Mouse (Mus musculus): Measurements from ENCODE around the gene Syna. TPM values are rescaled to one million over a fixed set of nuclear protein-coding genes. Genes with fewer than 3 reads are reported as not detected.

The Syna gene
- polyA plus RNA-seq, 1 experiment from 2014 or later: 0.07 TPM

- TF ChIP-seq CTCF (IDR thresholded peaks at IDR 0.05; ENCODE audit: low read depth): no peak
- no peak for TF ChIP-seq EP300 (optimal IDR thresholded peaks at IDR 0.05)
- DNase-seq (ENCODE audit: low spot score): no peak
These were observed 32.1 kb upstream of the Syna start for GRCm38 (mm10) chr5:134592026-134592581.

GRCm38 (mm10) chr5:134589900-134590299 is 29.9 kb upstream of the Syna start:
- no peak for ATAC-seq (ENCODE audit: low FRiP score, low TSS enrichment)
- Histone ChIP-seq H3K4me2 (replicated peaks; ENCODE audit: low read depth) (no peak overlapping the region), H3K4me1 (replicated peaks; ENCODE audit: control insufficient read depth, insufficient read depth) (no peaks in the 10 kb centered on the region), H3K9me3 (ENCODE audit: control insufficient read depth, low read length) (no peaks in the 10 kb centered on the region), H3K36me3 (ENCODE audit: control insufficient read depth, insufficient read depth, low read length) (peaks cover 7% of the 10 kb centered on the region), H3K4me3 (ENCODE audit: low read depth, low read length) (no peak overlapping the region), H3K9ac (ENCODE audit: low read length) (no peak overlapping the region), H3K27me3 (ENCODE audit: control insufficient read depth, insufficient read depth, low read length) (no peaks in the 10 kb centered on the region), H3K27ac (replicated peaks) (no peak overlapping the region)
- TF ChIP-seq CTCF (IDR thresholded peaks at IDR 0.05; ENCODE audit: low read depth) (no peak), EP300 (optimal IDR thresholded peaks at IDR 0.05) (no peak)
- WGBS: 82% methylated on average over 3 of the region's 3 CpGs
- no peak for DNase-seq (ENCODE audit: low spot score)

More at GRCm38 (mm10) chr5:134592026-134592581, 32.1 kb upstream of the Syna start:
- Histone ChIP-seq H3K4me2 (replicated peaks; ENCODE audit: low read depth) (no peak overlapping the region), H3K36me3 (ENCODE audit: control insufficient read depth, insufficient read depth, low read length) (peaks cover 16% of the 10 kb centered on the region), H3K4me3 (ENCODE audit: low read depth, low read length) (no peak overlapping the region), H3K27ac (replicated peaks) (no peak overlapping the region), H3K9me3 (ENCODE audit: control insufficient read depth, low read length) (no peaks in the 10 kb centered on the region), H3K9ac (ENCODE audit: low read length) (no peak overlapping the region), H3K4me1 (replicated peaks; ENCODE audit: control insufficient read depth, insufficient read depth) (no peaks in the 10 kb centered on the region), H3K27me3 (ENCODE audit: control insufficient read depth, insufficient read depth, low read length) (no peaks in the 10 kb centered on the region)
- no peak for ATAC-seq (ENCODE audit: low FRiP score, low TSS enrichment)
- 83% methylated on average over 11 of the region's 11 CpGs for WGBS

- H3K9me3 ChIP-seq (ENCODE audit: control insufficient read depth, low read length): no peaks in the 10 kb centered on the region
- H3K27ac ChIP-seq (replicated peaks): no peak overlapping the region
- no peaks in the 10 kb centered on the region for H3K36me3 ChIP-seq (ENCODE audit: control insufficient read depth, insufficient read depth, low read length)
- H3K4me3 ChIP-seq (ENCODE audit: low read depth, low read length): no peak overlapping the region
- DNase-seq (ENCODE audit: low spot score) (no peak), ATAC-seq (ENCODE audit: low FRiP score, low TSS enrichment) (no peak)
- H3K27me3 ChIP-seq (ENCODE audit: control insufficient read depth, insufficient read depth, low read length): no peaks in the 10 kb centered on the region
- no peak overlapping the region for H3K9ac ChIP-seq (ENCODE audit: low read length)
- no peak overlapping the region for H3K4me2 ChIP-seq (replicated peaks; ENCODE audit: low read depth)
- H3K4me1 ChIP-seq (replicated peaks; ENCODE audit: control insufficient read depth, insufficient read depth): no peaks in the 10 kb centered on the region; the same call in 1 of the 2 replicates
- 83% methylated on average over 5 of the region's 5 CpGs for WGBS
- TF ChIP-seq CTCF (IDR thresholded peaks at IDR 0.05; ENCODE audit: low read depth) (no peak), EP300 (optimal IDR thresholded peaks at IDR 0.05) (no peak)
These were observed 24.8 kb upstream of the Syna start for GRCm38 (mm10) chr5:134584798-134585197.

GRCm38 (mm10) chr5:134583884-134584213 is 23.9 kb upstream of the Syna start:
- DNase-seq (ENCODE audit: low spot score) (no peak), ATAC-seq (ENCODE audit: low FRiP score, low TSS enrichment) (no peak)
- no peak for TF ChIP-seq EP300 (optimal IDR thresholded peaks at IDR 0.05)
- no peak for TF ChIP-seq CTCF (IDR thresholded peaks at IDR 0.05; ENCODE audit: low read depth)
- H3K27me3 ChIP-seq (ENCODE audit: control insufficient read depth, insufficient read depth, low read length): no peaks in the 10 kb centered on the region
- no peaks in the 10 kb centered on the region for H3K9me3 ChIP-seq (ENCODE audit: control insufficient read depth, low read length)
- no peaks in the 10 kb centered on the region for H3K36me3 ChIP-seq (ENCODE audit: control insufficient read depth, insufficient read depth, low read length)
- 62% methylated on average over 3 of the region's 3 CpGs for WGBS
- H3K4me2 ChIP-seq (replicated peaks; ENCODE audit: low read depth): no peak overlapping the region
- H3K27ac ChIP-seq (replicated peaks): no peak overlapping the region
- no peaks in the 10 kb centered on the region; the same call in 1 of the 2 replicates for H3K4me1 ChIP-seq (replicated peaks; ENCODE audit: control insufficient read depth, insufficient read depth)
- no peak overlapping the region for H3K4me3 ChIP-seq (ENCODE audit: low read depth, low read length)
- H3K9ac ChIP-seq (ENCODE audit: low read length): no peak overlapping the region

- H3K4me3 ChIP-seq (ENCODE audit: low read depth, low read length): peak overlapping the region; percentile 80
- no peaks in the 10 kb centered on the region for H3K36me3 ChIP-seq (ENCODE audit: control insufficient read depth, insufficient read depth, low read length)
- H3K9me3 ChIP-seq (ENCODE audit: control insufficient read depth, low read length): no peaks in the 10 kb centered on the region
- no peaks in the 10 kb centered on the region; the same call in 1 of the 2 replicates for H3K4me1 ChIP-seq (replicated peaks; ENCODE audit: control insufficient read depth, insufficient read depth)
- peak overlapping the region; percentile 80 for H3K9ac ChIP-seq (ENCODE audit: low read length)
- TF ChIP-seq CTCF (IDR thresholded peaks at IDR 0.05; ENCODE audit: low read depth): peak; percentile 37
- TF ChIP-seq EP300 (optimal IDR thresholded peaks at IDR 0.05): no peak
- no peaks in the 10 kb centered on the region for H3K27me3 ChIP-seq (ENCODE audit: control insufficient read depth, insufficient read depth, low read length)
- DNase-seq (ENCODE audit: low spot score) (peak; percentile 31), ATAC-seq (ENCODE audit: low FRiP score, low TSS enrichment) (no peak)
- WGBS: 21% methylated on average over 15 of the region's 15 CpGs
- no peak overlapping the region for H3K27ac ChIP-seq (replicated peaks)
- H3K4me2 ChIP-seq (replicated peaks; ENCODE audit: low read depth): peak overlapping the region; percentile 73
These were observed 23.3 kb upstream of the Syna start for GRCm38 (mm10) chr5:134583006-134583883.
